Mouse (Mus musculus) cerebellum, adult 2 months (tissue): ENCODE data around the gene Tmtc1.

Experiments
- CTCF ChIP-seq: fragments of 200-500 bp; IDR thresholded peaks from 2 replicates; pipeline ENCODE4 v1.5.1; 2011; ENCODE audit warnings: low read depth, mild to moderate bottlenecking, control low read depth, low read length, moderate library complexity, borderline replicate concordance; ENCODE audit not compliant: insufficient read depth
- POLR2A ChIP-seq: fragments of 200-500 bp; IDR thresholded peaks from 2 replicates; pipeline ENCODE4 v1.6.1; 2011; ENCODE audit warnings: low read length, control low read depth, borderline replicate concordance; ENCODE audit not compliant: insufficient read depth

GRCm38 (mm10) chr6:148373444-148373843 is 70.7 kb downstream of the Tmtc1 start:
- TF ChIP-seq POLR2A, result no peak
- TF ChIP-seq CTCF, result no peak
